Mouse (Mus musculus) hindlimb bud, embryonic 11.5 days (tissue): ENCODE measurements around the gene Edn1.

Source experiments
- DNase-seq: peaks from one replicate; pipeline ENCODE4 v3.0.0-alpha.2; 2012; ENCODE audit warnings: low read depth, low spot score; ENCODE audit errors: extremely low spot score

Edn1 gene

DNA sequence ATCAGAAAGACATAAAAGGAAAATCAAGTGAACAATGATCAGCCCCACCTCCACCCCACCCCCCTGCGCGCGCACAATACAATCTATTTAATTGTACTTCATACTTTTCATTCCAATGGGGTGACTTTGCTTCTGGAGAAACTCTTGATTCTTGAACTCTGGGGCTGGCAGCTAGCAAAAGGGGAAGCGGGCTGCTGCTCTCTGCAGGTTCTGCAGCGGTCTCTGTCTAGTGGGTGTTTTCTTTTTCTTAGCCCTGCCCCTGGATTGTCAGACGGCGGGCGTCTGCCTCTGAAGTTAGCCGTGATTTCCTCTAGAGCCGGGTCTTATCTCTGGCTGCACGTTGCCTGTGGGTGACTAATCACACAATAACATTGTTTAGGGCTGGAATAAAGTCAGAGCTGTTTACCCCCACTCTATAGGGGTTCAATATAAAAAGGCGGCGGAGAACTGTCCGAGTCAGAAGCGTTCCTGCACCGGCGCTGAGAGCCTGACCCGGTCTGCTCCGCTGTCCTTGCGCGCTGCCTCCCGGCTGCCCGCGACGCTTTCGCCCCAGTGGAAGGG is at the start of gene Edn1:
Gene Edn1, plus strand, starts transcription at position 316 of the 561 bp plus-strand sequence.
- no peak for DNase-seq

DNA sequence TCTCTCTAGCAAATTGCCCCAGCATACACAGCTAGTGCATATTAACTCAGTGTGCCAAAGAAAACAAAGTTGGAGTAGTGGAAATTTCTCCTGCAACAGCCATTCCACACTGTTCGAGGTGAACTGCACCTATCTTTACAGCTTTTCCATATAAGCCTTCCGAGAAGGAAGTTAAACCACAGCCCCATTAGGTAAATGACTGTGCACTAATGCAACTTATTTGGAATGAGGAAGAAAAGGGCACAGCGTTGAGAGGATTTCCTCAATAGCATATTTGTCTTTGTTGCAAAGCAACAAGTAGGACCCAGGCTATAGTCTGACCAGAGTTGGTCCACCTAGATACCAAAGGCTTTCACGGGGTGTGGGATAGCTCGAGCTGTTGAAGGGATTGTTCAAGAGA is 47.5 kb upstream of the Edn1 start:
- no peak for DNase-seq

DNA sequence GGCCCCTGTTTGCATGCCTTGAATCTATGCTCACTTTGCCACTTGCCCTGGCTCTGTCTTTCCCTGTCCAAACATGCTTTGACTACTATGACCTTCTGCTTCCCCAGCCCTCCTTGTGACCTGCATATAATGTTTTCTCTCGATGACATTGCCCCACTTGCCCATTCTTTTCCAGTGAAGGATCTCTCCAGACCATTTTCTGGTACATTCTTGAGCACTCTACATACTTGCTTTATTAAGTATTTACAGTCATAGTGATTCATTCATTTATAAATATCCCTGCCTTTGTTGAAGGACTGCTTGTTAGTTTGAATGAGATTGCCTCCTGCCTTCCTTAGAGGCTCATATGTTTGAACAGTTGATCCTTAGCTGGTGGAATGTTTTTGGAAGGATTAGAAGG is 46.2 kb upstream of the Edn1 start:
- no peak for DNase-seq

DNA sequence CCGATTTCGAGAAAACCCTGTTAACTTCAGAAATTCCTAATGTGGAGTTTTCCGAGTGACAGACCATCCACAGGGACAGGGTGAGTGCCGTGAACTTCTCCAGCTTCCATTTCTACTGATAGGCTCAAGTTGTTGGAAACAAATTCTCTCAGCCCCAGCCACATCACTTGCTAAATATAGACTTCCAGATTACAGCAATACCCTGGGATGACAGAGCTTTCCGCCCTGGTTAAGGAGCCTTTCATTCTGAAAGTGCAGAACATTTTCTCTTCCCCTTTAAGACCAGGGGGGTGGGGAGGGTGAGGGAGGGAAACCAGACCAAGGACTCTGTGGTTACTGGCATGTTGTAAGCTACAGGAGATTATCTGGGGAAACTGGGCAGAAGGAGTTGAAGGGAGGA is 42.9 kb upstream of the Edn1 start:
- DNase-seq = no peak

DNA sequence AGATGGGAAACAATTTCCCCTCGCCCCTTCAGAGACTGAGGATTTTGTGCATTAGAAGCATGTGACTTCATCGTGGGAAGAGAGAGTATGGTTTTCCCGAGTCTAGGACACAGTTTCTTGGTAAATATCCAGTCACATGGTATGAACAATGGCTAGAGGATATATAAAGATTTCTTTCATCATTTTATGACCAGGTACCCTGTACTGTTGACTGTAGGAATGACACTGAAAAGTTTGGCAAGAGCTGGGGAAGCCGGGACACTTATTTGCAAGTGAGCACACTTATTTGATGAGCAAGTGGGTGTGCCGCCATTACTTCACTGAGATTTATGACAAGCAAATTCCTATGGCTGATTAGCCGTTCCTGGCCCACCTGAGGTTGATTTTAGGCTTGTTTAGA is 40.6 kb upstream of the Edn1 start:
- DNase-seq = no peak

DNA sequence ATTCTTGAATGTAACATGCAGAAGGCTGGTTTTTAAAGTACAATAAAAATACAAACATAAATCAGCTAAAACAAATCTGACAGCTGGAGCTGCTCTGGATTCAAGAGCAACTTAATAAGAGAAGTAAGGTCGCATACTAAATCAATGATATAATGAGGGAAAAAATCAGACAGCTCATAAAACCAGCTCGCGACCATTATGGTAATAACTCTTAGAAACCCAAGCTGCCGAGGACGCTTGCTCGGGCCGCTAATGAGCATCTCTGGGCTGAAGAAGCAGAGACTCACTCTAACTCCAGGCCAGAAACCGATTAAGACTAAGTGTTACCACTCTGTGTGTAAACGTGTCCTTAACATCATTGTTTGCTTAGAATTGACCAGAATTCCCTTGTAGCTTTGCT is 31.2 kb upstream of the Edn1 start:
- DNase-seq = no peak

DNA sequence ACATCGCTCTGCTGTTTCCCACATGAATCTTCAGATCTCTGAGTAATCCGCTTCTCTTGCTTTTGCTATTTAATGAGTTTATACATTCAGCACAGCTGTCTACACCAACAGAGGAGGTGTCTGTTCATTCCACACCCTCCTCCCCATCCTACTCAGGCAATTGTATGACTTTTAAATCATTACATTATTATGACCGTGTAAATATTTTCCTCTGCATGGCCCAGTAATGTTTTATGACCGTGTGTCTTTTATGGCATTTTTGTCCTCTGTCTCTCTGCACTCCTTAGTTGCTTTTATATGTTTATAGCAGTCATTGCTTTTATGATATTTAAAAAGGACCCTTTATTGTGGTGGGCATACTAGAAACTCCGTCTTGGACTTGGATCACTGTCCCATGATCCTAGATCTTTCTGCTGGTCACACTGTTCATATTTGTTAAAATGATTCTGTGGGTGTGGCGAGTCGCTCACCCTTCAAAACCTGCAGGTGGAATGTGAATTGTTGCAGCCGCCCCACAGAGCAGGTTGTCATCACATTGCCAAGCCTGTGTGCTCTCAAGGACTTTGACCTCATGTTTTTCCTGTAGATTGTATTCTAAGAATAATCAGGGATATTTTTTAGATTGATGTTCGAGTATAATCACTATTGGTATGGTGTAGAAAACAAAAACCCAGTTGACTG is 24.4 kb upstream of the Edn1 start:
- no peak for DNase-seq

DNA sequence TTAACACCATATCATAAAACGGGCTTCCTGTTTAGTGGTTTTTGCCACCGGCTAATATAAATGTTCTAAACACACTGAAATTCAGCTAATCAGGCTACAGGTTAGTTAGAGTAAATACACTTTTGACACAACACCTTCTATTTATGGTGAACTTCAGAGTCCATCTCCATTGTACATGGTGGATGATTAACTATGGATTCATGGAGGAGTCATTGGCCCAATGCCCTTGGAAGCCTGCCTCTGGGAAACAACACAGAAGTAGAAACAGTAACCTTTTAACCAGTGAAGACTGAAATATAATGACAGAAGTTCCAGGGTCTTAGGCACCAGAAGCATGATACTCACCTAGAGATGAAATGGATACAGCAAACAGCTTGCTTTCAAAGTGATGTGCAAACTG is 23.5 kb upstream of the Edn1 start:
- no peak for DNase-seq

DNA sequence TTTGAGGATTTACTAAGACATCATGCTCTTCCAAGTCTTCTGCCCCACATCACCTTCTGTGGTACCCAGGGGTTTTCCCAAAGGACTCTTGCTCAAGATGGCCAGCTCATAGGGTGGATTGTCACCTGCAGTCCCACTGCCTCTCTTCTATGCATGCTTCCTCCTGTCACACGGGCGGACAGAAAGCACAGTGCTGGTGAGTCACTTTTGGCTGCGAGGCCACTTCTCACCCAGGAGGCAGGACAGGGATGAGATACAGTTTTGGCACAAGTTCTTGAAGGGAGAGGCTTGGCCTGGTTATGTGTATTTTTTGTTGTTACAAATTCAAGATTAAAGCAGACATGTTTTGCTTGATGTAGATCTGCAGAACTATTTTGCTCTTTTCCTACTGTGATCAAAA is 15.4 kb upstream of the Edn1 start:
- DNase-seq = no peak

DNA sequence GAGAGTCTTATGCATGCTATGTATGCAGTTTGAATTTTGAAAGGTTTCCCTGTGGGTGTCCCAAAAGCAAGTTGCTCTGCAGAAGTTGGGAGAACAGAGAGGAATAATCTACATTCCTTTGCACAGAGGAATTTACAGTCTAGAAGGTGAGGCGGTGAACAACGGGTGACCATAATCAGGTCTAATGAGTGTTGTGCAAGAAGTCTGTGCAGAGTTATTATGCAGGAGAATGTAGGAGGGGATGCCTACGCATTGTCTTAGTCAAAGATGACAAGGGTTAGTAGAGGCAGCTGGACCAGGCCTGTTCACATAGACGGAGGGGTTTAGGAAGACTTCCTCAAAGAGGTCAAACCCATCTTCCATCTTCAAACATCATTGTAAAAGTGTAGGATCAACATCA is 14.5 kb upstream of the Edn1 start:
- DNase-seq = no peak

DNA sequence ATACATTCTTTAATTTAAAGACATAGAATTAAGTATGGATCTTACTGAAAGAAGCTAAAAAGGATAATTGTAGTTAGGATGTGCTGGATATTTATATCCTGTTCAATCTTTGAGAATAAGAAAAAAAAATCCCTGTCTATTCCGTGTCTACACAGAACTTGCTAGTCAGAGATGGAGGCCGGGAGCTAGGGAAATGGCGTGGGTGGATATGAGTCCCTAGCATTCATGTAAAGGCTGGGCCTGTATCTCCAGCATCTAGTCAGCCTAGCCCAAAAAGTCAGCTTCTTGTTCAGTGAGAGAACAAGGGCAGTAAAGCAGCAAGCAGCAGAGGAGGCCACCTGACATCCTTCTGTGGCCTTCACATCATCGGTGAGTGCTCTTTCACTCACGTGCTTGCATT is 8.7 kb upstream of the Edn1 start:
- DNase-seq = no peak

DNA sequence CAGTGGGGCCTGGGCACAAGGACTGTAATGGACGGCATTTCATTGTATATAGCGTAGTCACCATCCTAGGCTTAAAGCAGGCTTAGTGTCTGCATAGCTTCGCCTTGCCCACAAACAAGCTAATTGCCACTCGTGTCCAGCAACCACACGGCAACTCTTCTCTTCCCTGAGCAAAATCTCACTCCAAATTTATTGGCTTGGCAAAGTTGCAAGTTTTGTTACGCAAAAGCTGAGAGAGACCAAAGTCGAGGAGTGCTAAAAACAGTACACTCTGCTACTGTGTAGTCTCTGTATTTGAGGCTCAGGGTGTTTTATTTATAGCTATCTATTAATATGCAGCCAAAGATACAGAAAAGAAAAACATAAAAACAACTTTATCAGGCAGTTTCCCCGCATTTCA is 3.0 kb upstream of the Edn1 start:
- DNase-seq = no peak

DNA sequence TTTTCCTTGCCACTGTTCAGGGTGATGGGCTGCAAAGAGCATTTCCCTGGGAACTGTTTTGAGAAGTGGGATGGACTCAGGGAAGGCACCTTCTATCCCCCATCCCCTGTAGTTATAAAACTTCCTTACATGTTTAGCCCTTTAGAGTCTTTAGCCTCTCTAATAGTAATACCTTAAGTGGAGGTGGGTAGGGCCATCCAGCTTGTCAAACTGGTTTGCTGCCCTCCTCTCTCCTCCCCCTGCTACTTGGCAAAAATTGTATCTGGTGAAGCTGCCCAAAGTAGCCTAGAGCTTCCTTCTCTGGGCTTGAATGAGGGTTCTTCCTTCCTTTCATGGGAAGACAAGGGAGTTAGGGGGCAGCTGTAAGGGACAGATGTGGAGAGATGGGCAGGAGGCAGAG is 2.5 kb upstream of the Edn1 start:
- no peak for DNase-seq

DNA sequence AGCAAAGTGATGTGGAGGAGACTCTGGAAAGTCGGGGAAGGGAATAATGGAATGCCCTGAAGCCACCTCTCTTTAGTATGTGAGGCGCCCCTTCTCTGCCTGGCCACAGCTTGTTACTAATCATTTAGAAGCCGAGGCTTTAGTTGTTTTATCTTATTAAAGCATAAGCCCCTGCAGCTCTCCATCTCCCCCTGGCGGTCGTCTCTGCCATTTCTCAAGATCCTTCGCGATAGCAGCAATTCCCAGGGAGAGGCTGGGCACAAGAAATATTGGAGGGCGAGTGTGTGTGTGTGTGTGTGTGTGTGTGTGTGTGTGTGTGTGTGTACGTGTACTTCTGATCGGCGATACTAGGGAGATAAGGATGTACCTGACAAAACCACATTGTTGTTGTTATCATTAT is 709 bp upstream of the Edn1 start:
- DNase-seq = peak; percentile 61

DNA sequence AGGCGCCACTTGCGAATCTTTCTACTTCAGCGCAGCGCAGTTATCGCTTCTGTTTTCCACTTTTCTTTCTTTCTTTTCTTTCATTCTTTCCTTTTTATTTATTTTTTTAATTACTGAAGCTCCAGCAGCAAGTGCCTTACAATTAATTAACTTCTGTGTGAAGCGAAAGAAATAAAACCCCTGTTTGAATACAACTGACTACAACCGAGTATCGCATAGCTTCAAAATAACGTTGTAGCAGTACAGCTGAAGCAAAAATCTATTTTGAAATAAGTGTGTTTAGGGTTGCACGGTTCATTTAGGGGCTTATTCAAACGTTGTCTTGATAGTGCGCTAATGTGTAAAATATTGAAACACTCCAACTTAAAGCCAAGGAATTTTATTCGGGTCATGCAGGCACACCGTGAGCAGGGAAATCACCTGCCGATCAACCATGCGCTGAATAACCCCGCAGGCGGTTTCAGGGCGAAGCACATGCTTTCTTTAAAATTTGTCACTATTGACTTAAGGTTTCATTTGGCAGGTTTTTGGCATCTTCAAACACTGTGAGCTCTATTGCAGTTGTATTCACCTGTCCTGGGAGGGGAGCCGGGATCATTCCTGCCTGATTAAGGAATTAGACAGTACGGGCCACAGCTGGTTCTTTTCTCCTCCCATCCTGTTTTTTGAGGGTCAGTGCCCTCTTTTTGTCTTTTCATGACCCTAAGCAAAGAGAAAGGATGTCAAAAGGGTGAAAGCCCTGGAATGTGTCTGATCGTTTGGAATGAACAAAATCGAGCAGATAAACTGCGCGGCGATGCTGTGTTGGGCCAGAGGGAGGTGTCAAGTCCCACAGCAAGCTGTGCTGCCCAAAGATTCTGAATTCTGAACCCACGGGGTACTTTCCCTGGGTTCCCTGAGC is 935 bp downstream of the Edn1 start:
- DNase-seq = no peak

DNA sequence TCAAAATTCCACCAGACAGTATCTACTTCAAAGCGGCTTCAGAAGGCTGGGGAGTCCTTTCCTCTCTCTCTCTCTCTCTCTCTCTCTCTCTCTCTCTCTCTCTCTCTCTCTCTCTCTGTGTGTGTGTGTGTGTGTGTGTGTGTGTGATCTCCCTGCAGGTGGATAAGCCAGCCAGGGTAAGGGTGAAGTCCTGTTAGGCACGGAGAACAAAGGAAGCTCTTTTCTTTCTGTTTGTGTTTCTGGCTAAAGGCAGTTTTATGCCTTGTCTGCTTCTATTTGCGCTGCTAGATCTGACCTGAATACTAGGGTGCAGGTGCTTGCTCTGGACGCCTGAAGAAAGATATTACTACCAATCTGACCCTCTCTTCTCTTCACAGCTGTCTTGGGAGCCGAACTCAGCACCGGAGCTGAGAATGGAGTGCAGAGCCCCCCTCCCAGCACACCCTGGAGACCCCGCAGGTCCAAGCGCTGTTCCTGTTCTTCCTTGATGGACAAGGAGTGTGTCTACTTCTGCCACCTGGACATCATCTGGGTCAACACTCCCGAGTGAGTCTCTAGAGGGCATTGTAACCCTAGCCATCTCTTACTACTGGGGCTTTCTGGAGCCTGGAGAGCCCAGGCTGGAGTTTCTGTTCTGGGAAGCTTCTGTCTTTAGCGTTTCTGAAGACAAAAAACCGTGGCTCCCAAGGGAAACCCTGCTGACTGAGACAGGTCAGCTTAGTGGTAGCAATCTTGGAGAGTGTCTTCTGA is 2.1 kb downstream of the Edn1 start:
- no peak for DNase-seq

DNA sequence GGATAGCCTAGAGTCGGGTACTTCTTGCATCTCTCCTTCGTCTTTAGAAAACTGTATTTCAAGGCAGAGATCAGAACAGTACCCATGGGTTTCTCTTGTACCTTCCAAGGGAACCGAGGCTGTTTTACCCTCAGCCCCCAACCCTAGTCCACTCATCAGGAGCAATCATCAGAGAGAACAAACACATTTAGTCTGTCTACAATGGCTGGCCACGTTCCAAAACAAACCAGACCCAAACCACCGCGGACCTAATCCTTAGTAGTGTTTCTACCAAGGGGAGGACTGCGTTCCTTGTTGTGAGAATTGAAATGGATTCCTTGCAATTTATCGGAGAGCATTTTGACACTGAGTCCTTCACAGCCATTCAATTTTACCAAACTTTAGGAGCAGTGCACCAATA is 2.9 kb downstream of the Edn1 start:
- DNase-seq = no peak

DNA sequence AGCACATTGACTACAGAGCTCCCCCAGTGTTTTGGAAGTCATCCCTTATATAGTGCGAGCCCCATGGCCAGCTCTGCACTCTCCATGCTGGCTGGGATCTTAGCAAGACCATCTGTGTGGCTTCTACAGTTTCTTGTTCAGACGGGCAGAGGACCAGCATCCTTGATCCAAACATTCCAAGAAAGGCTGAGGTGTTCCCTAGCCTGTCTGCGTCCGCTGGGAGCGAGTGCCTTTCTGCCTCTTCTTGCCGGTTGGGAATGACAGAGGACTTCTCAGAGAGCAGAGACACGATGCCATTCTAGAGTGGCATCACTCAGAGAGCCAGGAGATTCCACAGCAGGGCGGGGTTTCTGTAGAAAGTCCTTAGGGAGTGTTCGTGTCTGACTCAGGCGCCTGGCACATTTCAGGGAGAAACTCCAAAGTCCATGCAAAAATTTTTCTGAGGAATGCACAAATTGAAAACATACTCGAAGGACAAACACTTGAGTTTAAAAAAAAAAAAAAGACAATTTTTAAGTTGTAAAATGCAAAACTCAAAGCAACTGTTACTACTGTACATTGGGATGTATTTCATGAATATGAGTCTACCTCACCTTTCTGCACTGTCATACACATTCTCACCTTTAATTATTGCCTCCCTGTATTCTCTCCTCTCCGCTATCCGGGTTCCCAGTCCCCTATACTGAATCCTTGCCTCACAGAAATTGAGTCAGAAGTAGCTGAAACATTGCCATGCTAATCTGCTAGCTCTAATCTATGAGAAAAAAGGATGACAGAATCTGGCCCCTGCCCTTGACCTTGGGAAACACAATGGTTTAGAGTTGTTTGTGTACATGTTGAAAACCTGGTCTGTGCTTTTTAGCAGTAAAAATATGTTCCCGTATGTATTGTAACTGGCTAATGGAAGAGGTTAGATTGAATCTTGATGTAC is 5.9 kb downstream of the Edn1 start:
- no peak for DNase-seq

DNA sequence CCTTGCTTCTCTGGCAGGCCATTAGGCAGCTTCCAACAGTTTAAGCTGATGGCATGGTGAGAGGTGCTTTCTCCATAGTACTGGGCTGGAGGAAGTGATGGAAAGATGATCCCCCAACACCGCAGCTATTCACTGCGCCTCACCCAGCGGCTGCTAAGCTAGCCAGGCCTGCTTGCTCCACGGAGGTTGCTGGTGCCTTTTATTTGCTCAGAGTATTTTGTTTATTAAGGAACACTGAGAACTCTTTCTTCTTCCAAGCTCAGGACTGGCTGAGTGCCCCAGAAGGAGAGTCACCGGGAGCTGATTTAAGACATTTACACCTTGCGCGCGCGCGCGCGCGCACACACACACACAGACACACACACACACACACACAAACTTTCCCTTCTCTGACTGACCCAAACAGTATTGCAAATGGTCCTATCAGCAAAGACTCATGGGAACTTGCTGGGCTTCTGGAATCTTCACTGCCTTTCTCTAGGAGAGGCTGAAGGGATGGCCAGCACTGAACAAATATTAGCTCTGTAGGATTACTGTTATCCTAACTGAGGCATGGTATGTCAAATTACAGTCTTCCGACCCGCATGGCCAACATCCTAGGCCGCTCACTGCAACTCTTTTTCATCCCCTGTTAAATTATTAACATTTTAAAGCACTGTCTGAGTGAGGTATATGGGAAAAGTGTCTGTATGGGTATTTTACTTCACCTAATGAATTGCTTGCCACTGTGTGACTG is 7.3 kb downstream of the Edn1 start:
- no peak for DNase-seq

DNA sequence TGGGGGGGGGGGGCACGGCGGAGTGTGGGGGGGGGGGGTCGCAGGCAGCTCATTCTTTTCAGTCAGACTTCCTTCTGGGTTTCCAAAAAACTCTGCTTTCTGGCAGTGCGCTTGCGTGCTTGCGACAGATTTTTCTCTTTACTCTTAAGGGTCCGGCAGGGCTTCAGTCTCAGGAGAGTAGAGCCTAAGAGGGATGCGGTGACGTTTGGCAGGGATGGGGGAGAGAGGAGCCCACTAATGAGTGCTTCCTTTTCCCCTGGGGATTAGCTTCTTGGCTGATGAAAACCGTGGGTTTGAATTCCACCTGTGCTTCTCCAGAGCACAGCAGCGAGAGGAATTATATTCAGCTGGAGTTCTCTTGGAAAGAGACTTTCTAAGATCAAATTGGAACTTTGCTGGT is 8.5 kb downstream of the Edn1 start:
- no peak for DNase-seq
